Mouse (Mus musculus) spleen, postnatal 36 days (tissue): ENCODE data around the gene Fitm1.
A peak's percentile ranks its signal among the peaks of the same experiment; 100 is the strongest.

ENCODE experiments used
- DNase-seq, 2 experiments: peaks; one replicate each; pipeline ENCODE4 v3.0.0; 2022; ENCODE audit warnings: low spot score in 2 of 2, mixed read lengths in 1 of 2

Fitm1 gene

DNA sequence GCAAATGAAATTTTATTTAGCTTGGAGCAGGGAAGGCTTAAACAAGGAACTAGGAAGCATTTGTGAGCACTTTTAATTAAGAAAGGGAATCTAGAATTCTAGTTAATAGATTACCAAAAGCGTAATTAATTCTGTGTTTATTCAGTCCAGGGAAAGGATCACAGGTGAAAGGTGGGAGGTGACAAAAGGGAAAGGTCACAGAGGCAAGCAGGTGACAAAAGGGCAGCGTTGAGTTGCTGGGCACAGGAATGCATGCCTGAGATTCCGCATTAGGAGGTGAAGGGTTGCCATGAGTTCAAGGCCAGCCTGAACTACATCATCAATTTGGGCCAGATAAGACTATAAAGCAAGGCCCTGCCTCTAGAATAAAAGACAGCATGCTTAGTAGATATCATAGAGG is 7.9 kb upstream of the Fitm1 start:
- DNase-seq, result no peak

DNA sequence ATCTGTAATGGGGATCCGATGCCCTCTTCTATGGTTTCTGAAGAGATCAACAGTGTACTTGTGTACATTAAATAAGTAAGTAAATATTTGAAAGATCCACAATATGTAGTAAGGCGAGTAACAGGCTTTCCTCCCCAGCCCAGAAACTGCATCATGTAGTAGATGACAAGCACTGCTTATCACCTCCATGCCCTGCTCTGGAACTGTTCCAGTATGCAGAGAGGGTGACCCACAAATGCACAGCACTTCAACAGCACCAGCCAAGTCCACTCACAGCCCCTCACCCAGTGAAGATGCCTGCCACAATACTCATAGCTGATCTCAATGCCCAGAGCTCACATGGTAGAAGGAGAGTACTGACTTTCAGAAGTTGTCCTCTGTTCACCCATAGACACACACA is 4.8 kb upstream of the Fitm1 start:
- DNase-seq, result no peak

DNA sequence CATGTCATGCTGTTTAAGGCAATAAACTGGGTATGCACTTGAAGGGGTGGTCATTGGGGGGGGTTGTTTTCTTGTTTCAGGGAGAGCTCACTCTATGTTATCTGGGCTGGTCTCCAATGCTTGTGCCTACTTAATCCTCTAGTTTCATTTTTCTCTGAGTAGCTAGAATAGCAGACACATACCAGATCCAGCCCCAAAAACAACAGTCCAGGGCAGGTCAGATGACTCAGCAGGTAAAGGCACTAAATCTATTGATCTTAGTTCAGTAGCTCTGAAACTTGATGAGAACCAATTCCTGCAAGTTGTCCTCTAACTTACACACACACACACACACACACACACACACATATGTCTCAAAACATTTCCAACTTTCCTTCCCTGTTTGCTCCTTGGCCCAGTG is 3.7 kb upstream of the Fitm1 start:
- no peak for DNase-seq

DNA sequence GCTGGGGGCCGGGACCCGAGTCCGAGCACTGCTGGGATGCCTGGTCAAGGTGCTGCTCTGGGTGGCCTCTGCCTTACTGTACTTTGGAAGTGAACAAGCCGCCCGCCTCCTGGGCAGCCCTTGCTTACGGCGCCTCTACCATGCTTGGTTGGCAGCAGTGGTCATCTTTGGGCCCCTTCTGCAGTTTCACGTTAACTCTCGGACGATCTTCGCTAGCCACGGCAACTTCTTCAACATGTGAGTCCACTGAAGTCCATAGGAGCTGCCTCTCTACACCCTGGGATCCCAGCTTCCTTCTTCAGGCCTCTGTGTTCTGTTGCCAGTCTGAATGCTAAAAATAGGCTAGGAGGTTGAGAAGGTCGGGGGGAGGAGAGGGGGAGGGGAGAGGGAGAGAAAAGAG is 294 bp downstream of the Fitm1 start:
- no peak for DNase-seq

DNA sequence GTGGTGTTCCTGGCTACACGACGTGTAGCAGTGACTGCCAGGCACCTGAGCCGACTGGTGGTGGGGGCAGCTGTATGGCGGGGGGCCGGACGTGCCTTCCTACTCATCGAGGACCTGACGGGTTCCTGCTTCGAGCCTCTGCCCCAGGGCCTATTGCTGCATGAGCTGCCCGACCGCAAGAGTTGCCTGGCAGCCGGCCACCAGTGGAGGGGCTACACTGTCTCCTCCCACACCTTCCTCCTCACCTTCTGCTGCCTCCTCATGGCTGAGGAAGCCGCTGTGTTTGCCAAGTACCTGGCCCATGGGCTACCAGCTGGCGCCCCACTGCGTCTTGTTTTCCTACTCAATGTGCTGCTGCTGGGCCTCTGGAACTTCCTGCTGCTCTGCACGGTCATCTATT is 959 bp downstream of the Fitm1 start:
- DNase-seq, result peak in 1 of 2 experiments; percentile 32

DNA sequence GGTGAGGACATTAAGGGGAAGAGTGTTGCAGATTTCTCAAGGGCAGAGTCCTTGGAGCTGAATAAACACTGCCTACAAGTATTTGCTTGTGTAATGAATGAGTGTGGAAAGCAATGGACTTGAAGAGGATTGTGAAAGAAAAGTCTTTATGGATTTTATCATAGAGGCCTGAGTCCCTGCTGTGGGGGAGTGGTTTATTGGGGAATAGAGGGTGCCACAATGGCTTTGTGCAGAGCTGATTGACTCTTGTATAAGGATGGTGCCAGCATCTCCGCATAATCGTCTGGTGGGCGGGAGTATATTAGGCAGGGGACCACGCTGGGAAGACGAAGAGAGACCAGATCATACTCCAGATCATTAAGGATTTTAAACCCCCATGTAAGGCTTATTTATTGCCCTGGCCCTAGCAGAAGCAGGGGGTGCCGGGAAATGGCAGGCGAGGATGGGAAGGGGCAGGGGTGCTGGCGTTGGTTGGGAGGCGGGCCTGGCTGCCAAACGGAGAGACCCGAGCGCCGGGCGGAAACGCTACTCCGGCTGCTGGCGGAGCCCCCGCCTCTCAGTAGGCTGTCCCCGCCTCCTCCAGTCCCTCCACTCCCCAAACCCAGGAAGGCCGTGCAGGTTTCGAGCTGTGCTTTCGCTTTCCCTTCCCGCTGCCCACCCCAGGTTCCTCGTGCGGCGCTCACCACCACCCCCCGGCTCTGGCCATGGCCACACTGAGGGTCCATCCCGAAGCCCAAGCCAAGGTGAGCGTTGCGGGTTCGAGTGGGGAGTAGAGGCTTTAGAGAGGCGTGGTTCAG is 2.7 kb downstream of the Fitm1 start, which contains the start of gene Psme1:
Gene Psme1, plus strand, starts transcription at position 253 of the 797 bp plus-strand sequence.
- DNase-seq, result peak; percentile 88 to 90

DNA sequence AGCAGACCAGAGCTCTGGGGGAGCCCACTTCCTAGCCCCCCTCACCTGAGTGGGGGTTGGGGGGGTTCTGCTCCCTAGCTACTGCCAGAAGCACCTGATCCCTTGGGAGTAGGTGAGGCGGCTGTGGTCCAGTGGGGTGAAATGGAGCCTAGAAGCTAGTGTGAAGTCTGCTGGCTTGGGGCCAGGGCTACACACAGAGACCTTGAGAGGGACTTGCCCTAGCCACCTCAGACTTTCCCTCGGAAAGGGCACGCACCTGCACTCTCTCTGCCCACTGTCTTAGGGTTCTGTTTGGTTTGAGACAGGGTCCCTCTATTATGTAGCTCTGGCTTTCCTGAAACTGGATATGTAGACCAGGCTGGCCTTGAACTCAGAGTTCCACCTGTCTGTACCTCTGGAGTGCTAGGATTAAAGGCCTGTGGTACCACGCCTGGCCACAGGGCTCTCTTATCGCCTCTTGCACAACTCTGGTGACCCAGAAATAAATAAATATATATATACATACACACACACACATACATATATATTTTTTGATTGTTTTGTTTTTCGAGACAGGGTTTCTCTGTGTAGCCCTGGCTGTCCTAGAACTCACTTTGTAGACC is 3.4 kb downstream of the Fitm1 start:
- peak; percentile 70 to 71 for DNase-seq

DNA sequence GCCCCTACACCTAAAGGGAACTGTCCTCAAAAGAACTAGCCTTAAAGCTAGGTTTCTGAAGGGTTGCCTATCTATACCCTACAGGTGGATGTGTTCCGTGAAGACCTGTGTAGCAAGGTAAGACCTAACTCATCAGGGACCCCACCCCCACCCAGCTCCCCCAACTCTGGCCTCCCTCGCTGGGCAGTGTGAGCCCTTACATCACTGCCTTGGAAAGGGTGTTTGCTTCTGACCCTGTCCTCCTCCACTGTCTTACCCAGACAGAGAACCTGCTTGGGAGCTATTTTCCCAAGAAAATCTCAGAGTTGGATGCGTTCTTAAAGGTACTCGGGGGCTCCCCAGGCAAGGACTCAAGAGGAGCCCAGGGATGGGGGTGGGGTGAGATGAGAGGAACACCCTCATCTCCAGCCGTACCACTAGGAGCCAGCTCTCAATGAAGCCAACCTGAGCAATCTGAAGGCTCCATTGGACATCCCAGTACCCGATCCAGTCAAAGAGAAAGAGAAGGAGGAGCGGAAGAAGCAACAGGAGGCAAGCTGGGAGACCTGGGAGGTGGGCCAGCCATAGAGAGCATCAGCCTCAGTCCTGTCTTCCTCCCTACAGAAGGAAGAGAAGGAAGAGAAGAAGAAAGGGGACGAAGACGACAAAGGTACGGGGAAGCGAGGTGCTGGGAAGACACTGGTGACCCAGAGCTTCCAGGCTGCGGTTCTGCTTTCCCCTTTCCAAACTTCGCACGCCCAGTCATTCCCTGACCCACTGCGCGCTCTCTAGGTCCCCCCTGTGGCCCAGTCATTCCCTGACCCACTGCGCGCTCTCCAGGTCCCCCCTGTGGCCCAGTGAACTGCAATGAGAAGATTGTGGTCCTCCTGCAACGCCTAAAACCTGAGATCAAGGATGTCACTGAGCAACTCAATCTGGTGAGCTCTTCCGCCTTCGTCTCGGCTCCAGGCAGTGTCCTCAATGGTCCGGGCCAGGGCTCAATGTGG is 4.4 kb downstream of the Fitm1 start:
- no peak for DNase-seq

DNA sequence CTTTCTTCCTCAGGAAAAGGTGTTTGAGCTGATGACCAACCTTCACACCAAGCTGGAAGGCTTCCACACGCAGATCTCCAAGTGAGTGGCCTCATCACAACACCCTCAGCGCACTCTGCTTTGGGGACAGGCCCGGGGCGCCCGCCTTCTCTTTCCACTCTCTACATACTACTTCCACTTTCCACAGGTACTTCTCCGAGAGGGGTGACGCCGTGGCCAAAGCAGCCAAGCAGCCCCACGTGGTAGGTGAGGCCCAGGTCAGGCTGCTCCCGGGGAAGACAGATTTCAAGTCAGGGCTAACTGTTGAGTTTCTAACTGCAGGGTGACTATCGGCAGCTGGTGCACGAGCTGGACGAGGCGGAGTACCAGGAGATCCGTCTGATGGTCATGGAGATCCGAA is 5.3 kb downstream of the Fitm1 start:
- no peak for DNase-seq

DNA sequence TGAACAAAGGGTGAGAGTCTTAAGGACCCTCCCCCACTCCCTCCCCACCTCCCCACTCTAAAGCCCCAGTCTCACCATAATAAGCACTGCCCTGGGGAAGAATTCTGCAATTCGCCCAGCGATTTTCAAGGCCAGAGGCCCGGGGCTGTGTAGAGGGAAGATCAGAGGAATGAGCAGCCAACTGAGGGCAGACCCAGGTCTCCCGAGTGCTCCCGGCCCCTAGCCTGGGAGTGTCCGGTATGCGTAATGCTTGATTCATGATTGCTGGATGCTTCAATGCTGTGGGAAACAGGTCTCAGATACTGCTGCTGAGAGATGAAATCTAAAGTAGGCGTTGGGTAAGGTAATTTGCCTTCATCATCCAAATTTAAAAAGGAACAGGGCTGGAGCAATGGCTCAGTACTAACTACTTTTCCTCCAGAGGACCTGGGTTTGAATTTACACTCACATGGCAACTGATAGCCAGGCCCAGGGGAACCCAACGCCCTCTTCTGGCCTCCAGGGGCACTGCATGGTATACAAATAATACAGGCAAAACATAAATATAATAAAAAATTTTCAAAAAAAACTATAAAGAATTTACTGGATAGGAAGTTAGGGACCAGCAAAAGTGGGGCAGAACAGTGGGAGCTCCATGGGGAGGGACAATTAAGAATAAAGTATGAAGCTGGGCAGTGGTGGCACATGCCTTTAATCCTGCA is 6.7 kb downstream of the Fitm1 start:
- no peak for DNase-seq

DNA sequence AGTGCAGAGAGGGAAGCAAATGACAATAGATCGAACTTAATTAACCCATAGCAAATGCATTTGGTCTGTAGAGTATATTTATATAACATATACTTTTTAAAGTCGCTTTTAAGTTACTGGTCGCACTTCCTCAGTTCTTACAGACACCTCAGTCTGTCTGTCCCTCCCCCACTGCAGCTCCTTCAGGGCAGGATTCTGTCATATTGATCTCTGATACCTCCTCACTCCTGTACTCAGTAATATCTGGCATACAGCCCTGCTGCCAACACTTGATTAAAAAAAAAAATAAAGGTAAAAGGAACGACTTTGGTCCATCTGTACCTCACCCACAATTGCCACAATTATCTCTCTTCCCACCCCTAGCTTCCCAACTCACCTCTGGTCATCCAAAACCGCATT is 8.9 kb downstream of the Fitm1 start:
- DNase-seq, result no peak

DNA sequence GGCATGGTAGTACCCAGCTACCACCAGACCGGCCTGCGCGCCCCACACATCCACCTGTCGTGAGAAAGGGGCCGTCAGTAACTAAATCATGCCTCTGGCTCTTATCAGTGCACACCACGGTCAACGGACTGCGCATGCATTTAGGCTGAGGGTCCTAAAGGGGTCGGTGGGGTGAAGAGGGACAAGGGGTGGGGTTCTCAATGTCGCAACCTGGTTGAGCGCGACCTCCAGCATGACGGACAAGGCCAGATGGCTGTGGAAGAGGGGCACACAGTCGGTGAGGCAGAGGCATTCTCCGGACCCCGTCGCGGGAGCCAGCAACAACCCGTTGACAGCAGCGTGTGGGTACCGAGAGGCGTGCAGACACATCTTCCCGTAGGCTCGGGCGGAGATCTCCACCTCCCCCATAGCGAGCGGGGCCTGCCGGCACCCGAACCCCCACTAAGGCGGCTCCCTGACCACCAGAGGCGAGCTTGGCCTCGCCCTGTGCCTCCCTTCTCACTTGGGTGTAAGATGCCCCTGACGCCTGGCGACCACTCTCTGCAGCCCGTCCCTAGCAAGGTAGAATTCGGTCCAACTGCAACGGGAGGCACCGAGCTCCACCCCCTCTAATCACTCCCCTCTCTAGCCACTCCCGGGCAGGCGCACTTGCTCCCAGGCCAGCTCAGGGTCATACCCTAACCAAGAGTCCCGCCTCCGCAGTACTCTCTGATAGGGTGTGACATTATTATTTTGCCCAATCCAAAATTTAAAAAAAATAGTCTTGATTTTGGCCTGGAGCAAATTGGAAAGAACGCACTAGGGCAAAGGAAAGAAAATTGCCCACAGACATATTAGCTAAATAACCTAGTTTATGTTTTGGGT is 9.5 kb downstream of the Fitm1 start, which contains the start of gene Emc9:
Gene Emc9, minus strand, starts transcription at position 601 of the 864 bp plus-strand sequence.
- peak; percentile 84 to 89 for DNase-seq

DNA sequence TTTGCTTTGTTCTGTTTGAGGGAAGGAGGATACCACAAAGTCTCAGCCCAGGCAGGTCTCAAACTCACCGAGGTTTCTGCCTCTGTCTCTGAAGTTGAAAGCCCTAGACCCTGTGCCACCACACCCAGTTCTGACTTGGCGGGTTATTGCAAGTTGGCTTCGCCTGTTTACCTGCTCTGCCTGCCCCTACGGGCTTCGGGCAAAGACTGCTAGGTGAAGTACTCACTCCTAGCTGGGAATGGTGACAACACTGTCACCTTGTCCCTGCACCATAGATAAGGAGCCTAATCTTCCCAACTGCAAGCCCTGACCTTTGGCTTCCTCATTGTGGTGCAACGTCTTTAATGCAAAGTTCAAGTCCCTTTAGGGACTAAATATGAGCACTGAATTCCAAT is 10.1 kb downstream of the Fitm1 start:
- peak; percentile 35 to 48 for DNase-seq

DNA sequence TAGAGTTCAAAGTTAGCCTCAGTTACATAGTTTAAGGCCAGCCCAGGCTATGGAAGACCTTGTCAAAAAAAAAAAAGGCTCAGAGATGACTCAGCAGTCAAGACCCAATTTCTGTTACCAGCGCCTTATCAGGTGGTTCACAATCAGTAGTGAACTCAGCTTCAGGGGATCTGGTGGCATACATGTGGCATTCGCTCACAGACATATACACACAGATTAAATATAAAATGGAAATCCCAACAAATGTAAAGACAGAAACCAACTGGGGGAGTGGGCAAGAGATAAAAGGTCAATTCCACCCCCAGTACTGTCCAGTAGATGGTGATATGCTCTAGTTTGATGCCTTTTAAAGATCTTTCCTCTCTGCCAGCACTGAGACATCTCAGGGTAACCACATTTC is 10.7 kb downstream of the Fitm1 start:
- DNase-seq, result no peak

DNA sequence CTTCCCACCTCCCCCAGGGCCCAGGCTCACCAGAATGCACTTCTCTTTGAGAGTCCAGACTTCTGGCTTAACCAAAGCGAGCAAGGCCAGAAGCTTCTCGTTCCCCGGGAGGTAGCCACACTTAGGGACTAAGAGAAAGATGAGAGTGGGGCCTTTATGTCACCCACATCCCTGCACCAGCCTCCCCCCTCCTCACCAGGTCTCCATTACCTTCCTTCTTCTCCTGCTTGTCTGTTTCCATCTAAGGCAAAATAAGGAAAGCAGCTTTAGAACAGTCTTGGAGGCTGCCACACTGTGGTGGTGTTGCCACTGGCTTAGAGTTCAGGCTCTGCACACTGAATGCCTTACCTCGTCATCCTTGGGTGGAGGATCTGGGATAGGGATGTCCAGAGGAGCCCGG is 13.9 kb downstream of the Fitm1 start:
- DNase-seq, result no peak

DNA sequence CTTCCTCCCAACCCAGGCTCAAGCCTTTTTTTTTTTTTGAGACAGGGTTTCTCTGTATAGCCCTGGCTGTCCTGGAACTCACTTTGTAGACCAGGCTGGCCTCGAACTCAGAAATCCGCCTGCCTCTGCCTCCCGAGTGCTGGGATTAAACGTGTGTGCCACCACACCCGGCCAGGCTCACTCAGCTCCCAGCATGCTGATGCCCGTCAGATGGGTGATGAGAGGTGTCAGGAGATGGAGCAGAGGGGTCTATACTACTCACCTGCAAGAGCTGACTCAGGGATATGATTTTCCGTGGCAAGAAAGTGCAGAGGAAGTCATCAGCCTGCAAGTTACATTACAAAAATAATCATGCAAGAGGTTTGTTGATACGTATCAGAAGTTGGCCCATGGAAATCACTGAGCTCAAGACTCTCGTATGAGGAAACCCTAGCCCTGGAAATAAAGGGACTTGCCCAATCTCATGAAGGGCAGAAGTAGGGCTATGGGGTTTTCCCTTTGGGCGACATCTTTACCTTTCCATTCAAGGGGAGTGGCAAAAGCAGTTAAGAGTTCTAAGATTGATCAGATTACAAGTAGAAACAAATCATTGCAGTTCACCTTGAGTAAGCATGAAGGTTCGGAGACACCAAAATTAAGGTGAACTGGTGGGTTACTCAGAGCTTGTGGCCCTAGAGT is 14.5 kb downstream of the Fitm1 start:
- DNase-seq, result peak; percentile 38 to 61

DNA sequence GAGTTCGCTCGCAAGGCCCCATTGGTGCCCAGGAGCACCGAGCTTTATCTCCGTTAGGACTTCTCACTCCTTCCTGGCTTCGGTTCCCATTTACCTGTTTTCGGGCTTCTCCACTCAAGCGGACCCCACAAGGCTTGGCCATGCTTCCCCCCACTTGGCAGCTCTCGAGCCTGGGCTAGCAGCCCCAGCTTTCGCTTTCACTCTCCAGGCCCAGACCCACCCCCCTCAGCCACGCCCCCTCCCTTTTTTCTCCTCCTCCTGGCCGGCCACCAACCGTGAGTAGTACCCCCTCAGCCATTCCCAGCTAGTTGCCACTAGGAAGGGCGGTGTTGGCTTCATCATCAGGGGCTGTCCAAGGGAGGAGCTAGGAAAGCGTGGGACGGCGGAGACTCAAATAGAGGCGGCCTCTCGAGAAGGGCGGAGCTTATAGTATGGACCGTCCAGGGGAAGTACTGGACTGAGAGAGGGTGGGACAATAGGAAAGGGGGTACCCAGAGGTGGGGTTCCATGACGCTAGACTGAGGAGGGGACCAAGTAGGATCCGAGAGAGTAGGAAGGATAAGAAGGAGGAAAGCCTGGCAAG is 15.4 kb downstream of the Fitm1 start, which contains the start of gene Psme2:
Gene Psme2, minus strand, starts transcription at position 366 of the 583 bp plus-strand sequence.
- DNase-seq, result peak; percentile 89 to 92

DNA sequence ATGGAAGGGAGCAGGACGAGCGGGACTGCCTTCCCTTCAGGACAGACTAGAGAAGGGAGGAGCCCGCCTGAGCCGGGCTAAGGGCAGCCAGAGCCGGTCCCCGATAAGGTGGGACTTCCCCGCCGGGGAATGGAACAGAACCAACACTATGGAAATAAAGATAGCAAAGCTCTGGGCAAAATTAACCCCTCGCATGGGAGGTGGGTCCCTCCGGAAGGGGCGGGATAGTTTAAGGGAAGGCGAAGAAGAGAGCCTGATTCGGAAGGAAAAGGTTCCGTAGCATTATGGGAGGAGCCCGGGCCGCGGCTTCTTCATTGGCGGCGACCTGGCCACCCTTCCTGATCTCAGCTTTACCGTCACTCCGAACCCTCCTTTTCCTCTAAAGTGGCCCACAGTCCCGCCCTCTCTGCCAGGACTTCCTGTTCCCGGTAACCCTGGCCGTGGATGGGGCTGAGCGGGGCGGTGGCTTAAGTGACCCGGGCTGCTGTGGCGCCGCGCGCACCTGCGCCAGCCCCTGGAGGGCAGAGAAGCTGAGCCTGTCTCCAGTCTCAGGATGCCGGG is 16.0 kb downstream of the Fitm1 start, which contains the start of gene Rnf31:
Gene Rnf31, plus strand, starts transcription at position 378 of the 561 bp plus-strand sequence.
- DNase-seq, result peak; percentile 95 to 96

DNA sequence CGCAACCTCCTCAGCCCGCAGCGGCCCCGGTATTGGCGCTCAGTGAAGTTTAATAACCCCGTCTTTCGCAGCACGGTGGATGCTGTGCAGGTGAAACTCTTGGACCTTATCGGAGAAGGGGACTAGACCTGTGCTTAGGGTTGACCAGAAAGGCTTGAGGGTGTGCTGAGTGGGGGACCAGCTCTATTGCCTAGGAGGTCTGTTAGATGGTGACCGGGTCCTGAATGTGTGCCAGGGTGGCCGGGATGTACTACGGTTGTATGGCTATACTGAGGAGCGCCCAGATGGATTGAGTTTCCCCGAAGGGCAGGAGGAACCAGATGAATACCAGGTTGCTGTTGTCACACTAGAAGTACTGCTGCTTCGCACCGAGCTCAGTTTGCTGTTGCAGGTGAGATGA is 16.8 kb downstream of the Fitm1 start:
- DNase-seq, result no peak
